Mouse (Mus musculus): ENCODE results near the gene Desi2.
"Not testable (repeated sequence)": the region's sequence is repeated elsewhere in the genome, so short reads cannot be mapped to it uniquely, and the experiment has no call there.

Gene Desi2

GRCm38 (mm10) chr1:178187216-178187791 lies at the start of gene Desi2:
TSS of gene Desi2 (plus strand) at chr1:178187417.
- DNase-seq: peak; percentile 98 to 99

- peak; percentile 27 to 49 for DNase-seq
These were observed 40.7 kb upstream of the Desi2 start for GRCm38 (mm10) chr1:178146513-178146912.

GRCm38 (mm10) chr1:178146915-178147314 lies 40.3 kb upstream of the Desi2 start:
- not testable (repeated sequence) for DNase-seq

GRCm38 (mm10) chr1:178182251-178182650 lies 5.0 kb upstream of the Desi2 start:
- DNase-seq: no peak

- no peak for DNase-seq
These were observed 1.6 kb upstream of the Desi2 start for GRCm38 (mm10) chr1:178185591-178185990.

- DNase-seq: not testable (repeated sequence)
These were observed 593 bp downstream of the Desi2 start for GRCm38 (mm10) chr1:178187810-178188209.

GRCm38 (mm10) chr1:178188386-178188785 lies 1.2 kb downstream of the Desi2 start:
- peak; percentile 18 to 22 for DNase-seq

GRCm38 (mm10) chr1:178205701-178206325 lies 18.6 kb downstream of the Desi2 start:
- DNase-seq: no peak

- not testable (repeated sequence) for DNase-seq
These were observed 20.6 kb downstream of the Desi2 start for GRCm38 (mm10) chr1:178207856-178208255.

- DNase-seq: no peak
These were observed 22.7 kb downstream of the Desi2 start for GRCm38 (mm10) chr1:178209966-178210365.

- no peak for DNase-seq
These were observed 29.9 kb downstream of the Desi2 start for GRCm38 (mm10) chr1:178217157-178217556.

- no peak for DNase-seq
These were observed 31.1 kb downstream of the Desi2 start for GRCm38 (mm10) chr1:178218305-178218704.

GRCm38 (mm10) chr1:178219166-178220077 lies 32.2 kb downstream of the Desi2 start:
- no peak for DNase-seq

- DNase-seq: not testable (repeated sequence)
These were observed 41.7 kb downstream of the Desi2 start for GRCm38 (mm10) chr1:178228888-178229287.

- DNase-seq: no peak
These were observed 46.9 kb downstream of the Desi2 start for GRCm38 (mm10) chr1:178234109-178234508.

- DNase-seq: no peak
These were observed 48.8 kb downstream of the Desi2 start for GRCm38 (mm10) chr1:178235919-178236466.

- no peak for DNase-seq
These were observed 51.5 kb downstream of the Desi2 start for GRCm38 (mm10) chr1:178238676-178239075.

- no peak for DNase-seq
These were observed 54.8 kb downstream of the Desi2 start for GRCm38 (mm10) chr1:178241884-178242508.

- no peak for DNase-seq
These were observed 61.0 kb downstream of the Desi2 start for GRCm38 (mm10) chr1:178248107-178248820.

GRCm38 (mm10) chr1:178254598-178254997 lies 67.4 kb downstream of the Desi2 start:
- DNase-seq: no peak

GRCm38 (mm10) chr1:178256351-178256750 lies 69.1 kb downstream of the Desi2 start:
- no peak for DNase-seq

- DNase-seq: no peak
These were observed 71.6 kb downstream of the Desi2 start for GRCm38 (mm10) chr1:178258821-178259220.

Data from kidney, adult 8-10 months (tissue).